Mouse (Mus musculus) thymus, postnatal 10 days (tissue): ENCODE measurements at regions not wholly inside any gene's neighbourhood (a gene's known extent, or its start where the extent isn't known, plus 50 kb on each side); places are given as distances from the start of the nearest gene placed in this dataset.
A peak's percentile ranks its signal among the peaks of the same experiment; 100 is the strongest.

Experiments used
- DNase-seq, 2 experiments: peaks; one replicate each; pipeline ENCODE4 v3.0.0; 2021; ENCODE audit warnings: low spot score in 2 of 2

DNA sequence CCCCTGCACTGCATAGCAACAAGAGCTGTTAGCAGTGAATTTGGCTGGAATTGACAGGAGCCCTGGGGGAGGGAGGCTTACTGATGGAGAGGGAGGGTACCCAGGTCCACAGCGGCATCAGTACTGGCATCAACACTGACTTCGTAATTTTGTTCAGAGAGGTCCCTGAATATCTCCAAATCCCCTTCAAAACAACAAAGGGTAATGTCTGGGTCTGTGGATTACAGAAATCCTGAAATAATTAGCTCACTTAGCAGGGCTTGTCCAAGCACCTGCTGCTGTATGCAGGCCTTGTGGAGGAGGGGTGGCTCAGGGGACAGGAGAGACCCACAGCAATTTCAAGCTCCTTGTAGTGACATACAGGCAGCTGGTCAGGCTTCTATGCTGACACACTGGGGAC lies 369.6 kb downstream of the Eipr1 start:
- DNase-seq, result no peak

DNA sequence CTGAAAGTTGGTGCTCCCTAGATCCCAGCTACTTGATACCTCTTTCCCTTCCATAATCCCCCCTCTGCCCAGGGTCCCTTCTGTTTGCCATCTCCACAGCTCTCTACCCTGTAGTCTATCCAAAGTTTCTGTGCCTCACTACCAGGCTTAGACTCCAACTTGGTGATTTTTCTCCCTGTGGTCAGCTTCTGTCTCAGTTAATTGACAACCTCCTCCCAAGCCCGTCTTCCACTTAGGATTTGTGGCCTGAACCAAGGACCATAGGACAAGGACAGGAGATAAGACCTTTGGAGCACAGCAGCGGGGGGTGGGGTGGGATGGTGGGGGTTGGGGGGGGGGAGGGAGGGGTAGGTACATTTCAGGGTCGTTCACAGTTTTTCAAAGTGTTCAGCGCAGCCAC lies 371.3 kb downstream of the Eipr1 start:
- DNase-seq, result no peak

DNA sequence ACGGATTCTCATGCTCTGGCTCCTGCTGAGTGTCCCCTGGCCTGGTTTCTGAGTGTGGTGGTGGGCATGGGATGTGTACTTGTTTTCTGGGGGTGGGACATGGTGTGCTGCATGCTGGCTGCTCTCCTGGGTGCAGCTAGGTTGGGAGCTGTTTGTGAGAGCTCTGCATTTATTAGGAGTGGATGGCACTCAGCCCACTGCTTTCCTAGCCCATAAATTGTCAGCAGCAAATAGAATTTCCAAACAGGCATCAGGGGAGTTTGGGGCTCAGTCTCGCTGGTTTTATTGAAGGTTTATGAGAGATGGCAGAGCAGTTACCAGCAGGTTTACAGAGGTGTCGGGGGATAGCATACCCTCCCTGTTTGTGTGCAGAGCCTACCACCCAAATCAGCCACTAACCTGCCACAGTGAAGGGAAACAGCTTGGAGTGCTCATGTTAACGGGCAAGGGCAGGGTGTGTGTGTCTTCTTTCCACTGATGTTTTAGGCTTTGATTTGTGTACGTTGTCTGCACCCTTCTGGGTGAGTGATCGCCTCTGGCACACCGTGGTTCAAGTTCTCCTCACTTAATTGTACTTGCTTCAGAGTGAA lies 372.6 kb downstream of the Eipr1 start:
- DNase-seq, result no peak

DNA sequence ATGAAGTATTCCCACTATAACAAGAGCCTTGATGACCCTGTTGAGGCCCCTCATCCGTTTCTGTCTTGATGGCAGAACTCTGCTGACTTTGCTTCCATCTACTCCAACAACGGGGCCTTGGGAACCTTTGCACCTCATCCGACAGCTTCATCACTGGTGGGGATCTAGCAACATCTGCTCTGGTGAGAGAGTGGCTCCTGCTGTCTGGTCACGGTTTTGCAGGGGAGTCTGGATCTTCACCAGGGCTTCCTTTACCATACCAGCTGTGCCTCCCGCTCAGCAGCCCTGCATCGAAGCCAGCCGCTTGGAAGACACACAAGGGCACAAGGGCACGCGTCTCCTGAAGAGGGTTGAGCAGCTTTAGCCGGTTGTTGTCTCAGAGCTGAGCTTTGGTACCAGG lies 377.2 kb downstream of the Eipr1 start:
- DNase-seq, result peak in 1 of 2 experiments; percentile 10

DNA sequence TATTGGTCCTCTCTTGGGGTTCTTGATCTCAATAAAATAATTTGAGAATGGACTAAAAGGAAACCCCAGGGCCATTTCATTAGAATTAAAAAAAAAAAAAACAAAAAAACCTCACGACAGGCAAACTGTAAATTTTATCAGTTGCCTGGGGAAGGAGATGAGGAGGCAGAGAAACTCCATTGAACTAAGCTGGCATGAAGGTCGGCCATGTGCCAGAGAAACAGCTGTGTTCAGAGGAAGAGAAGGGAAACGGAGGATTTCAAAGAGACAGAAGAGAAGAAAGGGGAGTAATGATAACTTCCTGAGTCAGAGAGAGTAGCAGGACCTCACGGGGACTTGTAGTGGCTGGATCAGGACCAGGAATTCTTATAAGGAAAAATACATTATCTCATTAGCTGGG lies 377.7 kb downstream of the Eipr1 start:
- DNase-seq, result no peak

DNA sequence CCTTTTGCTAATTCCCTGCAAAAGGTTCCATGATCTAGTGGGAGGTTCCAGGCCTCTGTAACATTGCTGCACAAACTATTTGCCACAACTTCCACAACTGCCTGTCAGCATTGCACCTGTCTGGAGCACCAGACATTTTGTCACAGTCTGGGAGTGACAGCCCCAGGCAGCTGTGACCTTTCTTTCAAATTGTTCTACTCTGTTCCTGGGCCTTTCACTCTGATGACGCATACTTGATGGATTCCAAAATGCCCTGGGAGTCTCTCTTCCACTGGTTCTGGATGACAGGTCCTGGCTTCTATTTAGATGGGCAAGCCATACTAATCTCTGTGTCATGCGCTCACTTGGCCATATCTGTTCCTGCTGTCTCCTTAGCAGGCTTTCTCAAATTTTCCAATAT lies 382.7 kb downstream of the Eipr1 start:
- DNase-seq, result no peak

DNA sequence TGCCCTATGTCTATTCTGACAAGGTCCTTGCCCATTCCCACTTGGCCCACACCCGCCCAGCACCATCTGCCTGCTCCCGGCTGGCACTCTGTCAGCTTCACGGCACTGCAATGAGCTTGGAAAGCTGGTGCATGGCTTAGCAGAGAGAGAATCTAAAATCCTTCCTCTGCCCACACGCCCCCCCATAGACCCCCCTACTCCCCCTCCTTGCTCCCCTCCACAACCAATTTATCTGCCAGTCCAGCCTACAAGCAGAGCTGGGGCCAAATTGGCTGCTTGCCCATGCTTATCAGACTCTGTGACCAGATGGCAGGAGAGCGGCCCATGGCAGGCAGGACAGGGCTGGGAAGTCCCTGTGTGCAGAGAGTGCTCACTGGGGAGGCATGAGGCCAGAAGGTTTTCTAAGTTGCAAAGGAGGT lies 385.3 kb downstream of the Eipr1 start:
- DNase-seq, result no peak

DNA sequence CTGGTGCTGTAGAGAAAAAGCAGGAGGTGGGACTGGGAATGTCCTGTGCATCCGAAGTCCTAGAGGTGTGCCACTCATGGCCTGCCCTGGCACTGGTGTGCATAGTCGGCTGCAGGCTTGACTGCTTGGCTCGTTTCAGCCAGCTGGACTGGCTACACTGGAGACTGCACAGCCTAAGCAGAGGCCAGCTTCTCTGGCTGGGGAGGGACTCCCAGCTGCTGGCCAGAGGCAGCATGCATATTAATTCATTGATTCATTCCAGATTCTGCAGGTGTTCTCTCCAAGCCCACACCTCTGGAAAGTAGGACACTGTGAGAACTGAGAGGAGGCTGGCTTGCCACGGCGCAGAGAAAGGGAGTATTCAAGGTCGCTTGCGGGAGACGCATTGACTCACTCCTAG lies 385.9 kb downstream of the Eipr1 start:
- no peak for DNase-seq

DNA sequence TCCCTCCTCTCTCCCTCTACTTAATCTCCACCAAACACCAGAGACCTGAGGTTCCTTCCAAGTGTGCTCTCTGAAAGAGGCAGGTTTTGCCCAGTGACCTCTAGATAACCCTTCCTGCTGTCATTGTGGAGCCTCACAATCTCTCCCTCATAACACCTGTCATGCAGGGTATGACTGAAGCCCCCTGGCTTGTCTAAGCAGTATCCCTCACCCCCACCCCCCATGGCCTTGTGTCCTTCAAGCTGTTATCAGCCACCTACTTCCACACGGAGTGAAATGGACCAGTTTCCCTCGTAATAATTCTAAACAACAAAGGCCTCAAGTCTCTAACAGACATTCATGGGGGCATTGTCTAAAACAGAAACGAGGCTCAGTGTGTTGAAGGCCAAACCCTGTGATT lies 387.6 kb upstream of the Myt1l start:
- no peak for DNase-seq

DNA sequence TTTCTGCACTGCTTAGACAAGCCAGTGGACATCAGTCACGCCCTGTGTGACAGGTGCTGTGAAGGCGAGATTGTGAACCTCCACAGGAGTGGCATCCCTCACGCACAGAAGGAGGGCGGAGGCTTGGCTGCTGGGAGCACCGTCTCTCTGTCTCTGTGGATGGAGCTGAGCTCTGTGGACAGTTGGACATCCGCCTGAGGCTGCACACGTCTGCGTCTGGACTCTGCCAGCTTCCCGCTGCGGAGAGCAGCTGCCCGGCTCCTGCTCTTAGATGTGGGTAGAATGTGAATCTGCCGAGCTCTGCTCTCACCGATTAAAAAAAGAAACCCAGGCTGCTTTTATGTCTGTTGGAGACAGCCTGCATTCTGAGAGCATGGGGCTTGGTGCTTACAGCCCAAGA lies 387.1 kb upstream of the Myt1l start:
- DNase-seq, result no peak

DNA sequence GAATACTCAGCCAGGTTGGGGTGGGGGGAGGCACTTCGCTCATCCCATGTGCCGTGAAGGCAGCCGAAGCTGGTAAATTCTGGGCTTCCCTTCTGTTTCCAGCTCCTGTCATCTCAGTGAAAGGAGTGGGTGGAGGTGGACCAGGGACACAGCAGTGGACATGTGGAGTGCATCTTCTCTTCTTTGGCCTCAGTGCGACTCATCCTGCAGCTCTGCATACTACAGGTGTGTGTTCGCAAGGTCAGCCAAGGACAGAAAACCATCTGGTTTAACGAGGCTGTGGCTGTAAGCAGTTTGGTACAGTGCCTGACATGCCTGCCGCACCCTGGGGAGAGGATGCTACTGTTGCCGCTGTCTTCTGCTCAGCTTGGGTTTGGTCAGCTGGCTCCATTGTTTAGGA lies 386.3 kb upstream of the Myt1l start:
- DNase-seq, result no peak

DNA sequence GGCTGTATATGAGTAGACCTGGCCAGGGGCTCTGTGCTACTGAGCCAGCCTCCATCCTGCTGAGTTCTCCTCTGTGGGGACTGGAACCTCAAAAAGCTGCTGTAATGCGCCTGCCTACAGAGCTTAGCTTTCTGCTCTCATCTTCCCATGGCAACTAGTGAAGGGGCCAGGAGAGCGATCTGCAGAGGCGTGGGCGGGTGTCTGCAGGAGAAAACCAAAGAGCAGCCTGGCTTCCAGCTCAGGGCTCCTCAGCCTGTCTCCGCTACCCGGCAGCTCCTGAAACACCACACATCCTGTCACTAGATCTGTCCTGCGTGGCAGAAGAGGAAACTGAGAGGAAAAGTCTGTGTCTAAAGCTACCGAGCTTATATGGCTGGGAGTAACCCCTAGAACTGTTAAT lies 384.9 kb upstream of the Myt1l start:
- no peak for DNase-seq

DNA sequence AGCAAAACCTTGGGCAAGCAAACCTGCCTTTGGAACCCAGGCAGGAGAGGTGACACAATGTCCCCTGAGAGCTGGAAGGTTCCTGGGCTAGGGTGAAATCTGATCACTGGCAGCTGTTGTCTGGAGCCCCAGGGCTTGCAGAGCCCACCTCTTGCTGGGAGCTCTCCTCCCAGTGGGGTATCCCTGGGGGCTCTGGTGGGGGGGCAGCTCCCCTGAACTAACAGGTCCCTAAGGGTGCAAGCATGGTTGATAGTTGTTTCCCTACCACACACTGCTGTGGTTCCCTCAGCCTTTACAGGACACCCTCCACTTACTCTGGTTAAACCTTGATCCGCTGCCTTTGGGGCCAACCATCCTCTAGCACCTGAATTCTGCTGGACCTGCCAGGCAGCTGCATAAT lies 367.3 kb upstream of the Myt1l start:
- no peak for DNase-seq

DNA sequence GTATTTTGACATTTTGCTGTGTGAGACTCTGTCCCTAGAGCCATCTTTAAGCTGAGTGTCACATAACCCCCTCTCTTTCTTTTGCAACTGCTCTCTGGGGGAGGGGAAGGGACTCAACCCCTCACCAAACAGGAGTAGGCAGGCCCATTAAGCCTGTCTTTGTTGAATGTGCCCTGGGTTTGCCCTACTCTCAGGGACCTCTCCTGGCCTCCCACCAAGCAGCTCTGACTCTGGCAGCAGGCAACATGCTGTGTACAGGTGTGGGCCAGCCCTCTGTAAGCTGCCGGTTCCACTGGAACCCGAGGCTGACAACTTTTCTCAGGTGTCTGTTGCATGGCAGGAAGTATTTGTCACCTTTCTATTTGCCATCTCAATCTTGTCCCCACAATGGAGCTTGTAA lies 366.6 kb upstream of the Myt1l start:
- no peak for DNase-seq

DNA sequence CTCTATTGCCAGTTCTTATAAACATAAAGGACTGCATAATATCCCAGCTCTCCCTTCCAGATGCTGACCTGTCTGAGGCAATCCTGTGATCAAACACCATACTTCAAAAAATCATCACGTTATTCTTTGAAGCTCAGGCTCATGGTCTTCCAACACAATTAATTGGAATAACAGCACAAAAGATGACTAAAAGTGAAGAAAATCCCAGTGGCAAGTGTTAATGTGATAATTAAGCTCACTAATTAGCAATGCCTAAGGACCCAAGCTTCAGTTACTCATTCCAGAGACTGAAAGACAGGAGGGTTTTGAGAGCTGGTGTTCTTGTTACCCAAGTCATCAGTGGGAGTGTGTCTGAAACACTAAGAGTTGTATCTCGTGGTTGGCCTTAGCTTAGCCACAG lies 363.5 kb upstream of the Myt1l start:
- DNase-seq, result no peak

DNA sequence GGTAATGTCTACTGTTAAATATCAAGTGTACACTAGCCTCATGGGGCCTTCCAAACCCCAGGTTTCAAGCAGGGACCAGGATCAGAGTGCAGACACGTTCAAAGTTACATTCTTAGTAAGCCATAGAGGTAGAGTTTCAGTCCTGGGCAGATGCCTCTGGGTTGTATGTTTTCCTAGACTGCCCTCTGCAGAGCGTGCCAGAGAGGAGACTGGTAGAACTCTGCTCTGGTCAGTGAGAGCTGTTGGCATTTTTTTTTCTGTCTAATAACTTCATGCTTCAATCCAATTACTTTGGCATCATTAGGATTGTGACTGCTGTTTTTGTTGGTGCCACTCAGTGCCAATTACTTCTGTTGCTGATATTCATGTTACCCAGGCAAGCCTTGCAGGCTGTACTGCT lies 361.9 kb upstream of the Myt1l start:
- DNase-seq, result no peak

DNA sequence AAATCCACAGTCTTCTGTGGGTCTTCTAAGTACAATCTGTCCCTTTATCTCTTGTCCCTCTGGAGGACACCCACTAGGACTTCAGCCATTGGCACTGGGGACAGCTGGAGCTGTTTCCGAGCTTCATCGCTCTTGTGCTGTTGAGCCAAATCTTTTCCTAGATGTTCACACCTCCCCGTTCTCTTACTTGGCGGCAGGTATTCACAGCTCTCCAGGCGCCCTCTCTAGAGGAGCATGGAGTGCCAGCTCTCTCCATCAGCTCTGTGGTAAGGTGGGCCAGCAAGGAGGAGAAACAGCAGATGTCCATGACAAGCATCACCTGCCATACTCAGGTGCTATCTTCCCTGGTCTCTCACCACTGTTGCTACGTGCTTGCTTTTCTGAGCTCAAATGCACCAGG lies 360.3 kb upstream of the Myt1l start:
- no peak for DNase-seq

DNA sequence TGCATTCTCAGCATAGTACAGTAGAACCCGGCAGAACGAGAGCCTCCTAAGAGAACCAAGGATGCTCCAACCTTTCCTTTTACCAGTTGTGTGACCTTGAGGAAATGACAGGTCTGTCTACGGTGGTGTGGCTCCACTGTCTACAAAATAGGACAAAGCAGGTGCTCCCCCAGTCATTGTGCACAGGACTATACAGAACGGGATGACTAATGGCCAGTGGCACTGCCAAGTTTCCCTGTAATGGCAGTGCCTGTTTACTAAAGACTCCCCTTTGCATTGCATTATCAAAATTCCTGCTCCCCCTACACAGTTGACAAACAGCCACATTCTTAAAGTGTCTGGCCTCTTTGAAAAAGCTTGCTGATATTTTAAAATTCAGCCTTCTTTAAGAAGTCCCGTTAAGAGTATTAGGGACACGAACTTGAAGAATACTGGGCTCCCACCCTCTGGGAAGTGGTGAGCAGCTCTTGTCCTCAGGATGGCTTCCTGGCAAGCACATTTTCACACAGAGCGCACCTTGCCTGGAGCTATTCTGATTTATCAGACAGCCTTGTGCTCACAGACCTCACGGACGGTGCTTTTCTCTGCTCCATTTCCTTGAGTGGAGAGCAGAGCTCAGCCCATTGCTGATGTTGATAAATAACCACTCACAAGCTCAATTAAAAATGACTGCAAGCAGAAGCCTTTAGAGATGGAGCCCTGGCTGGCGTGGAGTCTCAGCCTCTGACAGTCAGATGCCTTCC lies 352.3 kb upstream of the Myt1l start:
- DNase-seq, result no peak

DNA sequence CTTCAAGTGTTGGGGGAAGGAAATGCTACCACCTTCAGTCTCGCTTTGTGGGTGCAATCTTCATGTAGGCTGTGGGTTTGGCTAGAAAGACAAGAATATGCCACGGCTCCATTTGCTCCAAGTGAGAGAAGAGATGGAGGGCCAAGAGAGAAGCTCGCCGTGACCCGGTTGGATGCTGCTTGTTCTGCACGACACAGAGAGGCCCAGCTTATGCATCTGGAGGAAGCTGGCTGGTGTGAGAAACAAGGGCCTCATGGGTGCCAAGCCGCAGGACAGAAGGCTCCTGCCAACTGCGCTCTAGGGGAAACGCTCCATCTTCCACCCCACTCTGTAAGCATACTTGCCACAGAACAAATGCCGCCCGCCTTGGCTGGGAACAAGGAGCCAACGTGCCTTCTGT lies 351.0 kb upstream of the Myt1l start:
- no peak for DNase-seq

DNA sequence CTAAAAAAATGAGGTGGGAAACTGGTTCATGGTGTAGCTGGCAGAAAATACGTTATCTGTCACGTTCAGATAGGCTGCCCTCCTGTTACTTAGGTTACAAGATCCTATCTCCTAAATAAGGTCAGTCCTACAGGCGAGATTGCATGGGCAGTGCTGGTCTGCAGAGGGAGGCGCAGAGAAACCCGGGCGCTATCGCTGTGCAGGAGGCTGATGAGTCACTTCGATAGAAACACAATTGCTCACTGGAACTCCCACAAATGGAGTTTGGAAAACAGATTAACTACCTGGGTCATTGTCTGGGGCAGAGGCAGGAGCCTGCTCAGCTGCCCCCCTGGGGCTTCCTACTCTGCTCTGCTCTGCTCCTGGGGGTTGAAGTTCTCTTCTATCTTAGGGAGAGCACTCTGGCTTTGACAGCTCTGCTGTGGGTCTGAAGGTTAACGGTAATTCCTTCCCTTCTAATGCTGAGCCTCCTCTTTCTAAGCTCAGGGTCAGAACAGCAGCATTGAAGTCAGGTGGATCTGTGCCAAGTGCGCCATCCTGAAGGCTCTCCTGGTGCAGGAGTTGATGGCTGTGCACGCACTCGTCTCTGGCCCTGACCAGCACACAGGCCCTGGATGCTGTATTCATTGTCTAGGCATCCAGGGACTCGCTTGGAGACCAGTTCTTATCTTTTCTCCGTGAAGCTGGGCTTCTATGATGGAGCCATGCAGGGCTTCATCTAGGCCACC lies 349.9 kb upstream of the Myt1l start:
- no peak for DNase-seq

DNA sequence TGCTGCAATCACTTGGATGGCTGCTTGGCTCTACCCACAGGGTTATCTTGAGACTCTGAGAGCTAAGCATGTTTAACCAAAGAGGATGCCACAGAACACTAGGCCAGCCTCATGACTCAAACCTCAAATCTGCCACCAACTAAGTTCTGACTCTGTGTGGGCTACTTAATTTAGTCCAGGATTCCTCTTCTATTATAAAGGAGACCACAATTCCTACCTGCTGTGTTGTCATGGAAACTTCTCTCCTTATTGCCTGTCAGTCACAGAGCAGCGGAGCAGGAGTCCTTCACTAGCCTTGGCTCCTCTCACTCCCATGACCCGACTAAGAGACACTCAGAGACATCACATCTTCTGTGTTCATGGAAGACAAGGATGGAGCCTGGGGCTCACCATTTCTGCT lies 348.8 kb upstream of the Myt1l start:
- no peak for DNase-seq

DNA sequence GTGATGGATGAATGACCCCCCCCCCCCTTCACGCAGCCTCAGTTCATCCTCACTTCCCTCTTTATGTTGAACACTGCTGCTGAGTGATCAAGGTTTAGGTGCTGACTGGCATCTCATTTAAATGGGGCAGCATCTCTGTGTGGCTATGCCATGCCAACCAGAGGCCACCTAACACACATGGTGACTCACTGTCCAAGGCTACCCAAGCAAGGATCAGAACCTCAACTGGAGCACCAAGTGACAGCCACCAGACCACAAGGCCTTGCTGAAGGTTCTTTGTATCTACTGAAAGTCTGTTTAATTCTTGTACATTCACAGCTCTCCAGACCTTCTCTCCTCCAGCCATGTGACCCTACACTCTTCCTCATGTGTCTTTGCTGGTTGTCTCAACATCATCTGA lies 347.6 kb upstream of the Myt1l start:
- no peak for DNase-seq

DNA sequence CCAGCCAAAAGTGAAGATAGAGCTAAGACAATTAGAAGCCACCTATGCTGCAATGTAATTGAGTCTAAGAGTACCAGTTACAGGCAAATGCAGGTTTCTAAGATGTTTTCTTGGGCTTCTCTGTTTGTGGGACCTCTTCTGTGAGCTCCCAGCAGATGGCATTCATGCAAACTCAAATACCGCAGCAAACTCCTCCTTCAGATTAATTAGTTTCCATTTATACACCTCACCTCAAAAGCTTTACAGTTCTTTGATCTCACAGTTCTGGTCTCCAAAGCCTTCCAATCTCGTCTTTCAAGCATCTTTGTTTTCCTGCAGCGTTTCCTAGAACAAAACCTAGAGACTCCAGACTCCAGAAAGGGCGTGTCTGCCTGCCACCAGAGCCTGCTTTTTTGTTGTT lies 340.6 kb upstream of the Myt1l start:
- DNase-seq, result no peak
